17 mouse cellular contexts compared by ENCODE assay signal in genomic region chr19:23520629-23521028, GRCm38 (mm10).
DNase-seq lines count a peak whose midpoint lies in the region; ATAC-seq lines count a peak whose summit lies in the region.
"Had no signal": no experiment of that assay in that cellular context is flagged by ENCODE, and none has a peak within 500 bp of the region (broad histone marks: within the 10 kb centered on the region; RNA-seq: fewer than 3 reads in every experiment).

No protein-coding gene starts in this region.

- H3K4me2 ChIP-seq in embryonic facial prominence, embryonic 15.5 days (replicated peaks): no peak overlapping the region
- peak overlapping the region; percentile 2; the same call in 1 of the 2 replicates for H3K4me2 ChIP-seq in heart, embryonic 15.5 days
- H3K4me2 ChIP-seq: midbrain, embryonic 11.5 days; neural tube, embryonic 12.5 days had no signal

- peak; percentile 75; the same call in 1 of the 2 replicates for ATAC-seq in embryonic facial prominence, embryonic 15.5 days (ENCODE audit: insufficient number of reproducible peaks, low FRiP score, low TSS enrichment, low read depth)
- peak; percentile 43; the same call in 1 of the 2 replicates for ATAC-seq in heart, embryonic 15.5 days (replicated peaks; ENCODE audit: insufficient number of reproducible peaks, insufficient read depth, low FRiP score, low read depth)
- ATAC-seq in megakaryocyte, adult 5-6 weeks (ENCODE audit: poor library complexity, severe bottlenecking): peak; percentile 85
- ATAC-seq: forebrain, embryonic 14.5 days; intestine, postnatal 0 days had no signal

- no peak overlapping the region for H3K4me3 ChIP-seq in embryonic facial prominence, embryonic 15.5 days (replicated peaks)
- H3K4me3 ChIP-seq in heart, embryonic 15.5 days: no peak overlapping the region
- H3K4me3 ChIP-seq: neural tube, embryonic 12.5 days had no signal

- no peak overlapping the region for H3K27ac ChIP-seq in embryonic facial prominence, embryonic 15.5 days (replicated peaks)
- 0 out of 2 replicates have a peak overlapping the region, but pooled peaks have one; percentile 14 for H3K27ac ChIP-seq in heart, embryonic 15.5 days
- H3K27ac ChIP-seq: neural tube, embryonic 12.5 days; stomach, postnatal 0 days had no signal

- H3K4me1 ChIP-seq in embryonic facial prominence, embryonic 15.5 days: no peaks in the 10 kb centered on the region
- peaks cover 10% of the 10 kb centered on the region for H3K4me1 ChIP-seq in heart, embryonic 15.5 days (replicated peaks)
- H3K4me1 ChIP-seq: neural tube, embryonic 12.5 days had no signal

- 63% methylated on average over 5 of the region's 5 CpGs for WGBS in embryonic facial prominence, embryonic 15.5 days
- 22% methylated on average over 5 of the region's 5 CpGs for WGBS in heart, embryonic 15.5 days

- H3K27me3 ChIP-seq in embryonic facial prominence, embryonic 15.5 days: no peaks in the 10 kb centered on the region
- no peaks in the 10 kb centered on the region for H3K27me3 ChIP-seq in heart, embryonic 15.5 days
- H3K27me3 ChIP-seq: neural tube, embryonic 12.5 days had no signal

- H3K9ac ChIP-seq in embryonic facial prominence, embryonic 15.5 days: no peak overlapping the region
- no peak overlapping the region for H3K9ac ChIP-seq in heart, embryonic 15.5 days
- H3K9ac ChIP-seq: neural tube, embryonic 12.5 days had no signal

- H3K9me3 ChIP-seq in embryonic facial prominence, embryonic 15.5 days (replicated peaks): no peaks in the 10 kb centered on the region
- H3K9me3 ChIP-seq in heart, embryonic 15.5 days (replicated peaks): no peaks in the 10 kb centered on the region
- H3K9me3 ChIP-seq: neural tube, embryonic 12.5 days had no signal

- peak; percentile 72 for DNase-seq in layer of hippocampus, adult 11-12 months (ENCODE audit: low spot score)
- no peak for DNase-seq in layer of hippocampus, postnatal 10 days (ENCODE audit: low spot score in 2 of 2)
- DNase-seq in cerebellum, postnatal 36 days: no peak
- DNase-seq in MN1 (ENCODE audit: low spot score): no peak
- no peak for DNase-seq in adrenal gland, adult 18-20 months (ENCODE audit: low spot score in 2 of 2)
- DNase-seq: adrenal gland, postnatal 36 days; cerebellum, adult 11 months; kidney, postnatal 4 days; lung, adult 2 months had no signal

- no peaks in the 10 kb centered on the region for H3K36me3 ChIP-seq in embryonic facial prominence, embryonic 15.5 days
- H3K36me3 ChIP-seq in heart, embryonic 15.5 days: no peaks in the 10 kb centered on the region
- H3K36me3 ChIP-seq: neural tube, embryonic 12.5 days had no signal
